Mouse (Mus musculus) midbrain, postnatal 0 days (tissue): Measurements from ENCODE around the gene Olfr1360. TPM values are rescaled to one million over a fixed set of nuclear protein-coding genes. Genes with fewer than 3 reads are reported as not detected.
"Not testable (repeated sequence)": the region's sequence is repeated elsewhere in the genome, so short reads cannot be mapped to it uniquely, and the experiment has no call there.

Experiments used
- ATAC-seq: fragments of 200-750 bp; cut with Nextera tagmentation; 2 replicates; pipeline ENCODE4 v1.8.0; 2017; ENCODE audit warnings: moderate number of reproducible peaks, mild to moderate bottlenecking, moderate TSS enrichment, moderate library complexity; ENCODE audit not compliant: low FRiP score
- DNase-seq: peaks from one replicate; pipeline ENCODE4 v3.0.0-alpha.2; 2015; ENCODE audit warnings: low spot score
- H3K27ac ChIP-seq: fragments of 300-500 bp; sonication (generic); 2 replicates; pipeline ENCODE4 v1.5.1; 2014; ENCODE audit warnings: low read depth, mild to moderate bottlenecking, low read length, mixed read lengths
- H3K27me3 ChIP-seq: fragments of 300-500 bp; sonication (generic); 2 replicates; pipeline ENCODE4 v1.6.1; 2014; ENCODE audit warnings: low read length, control low read depth, mixed read lengths; ENCODE audit not compliant: insufficient read depth
- H3K36me3 ChIP-seq: fragments of 300-500 bp; sonication (generic); 2 replicates; pipeline ENCODE4 v1.6.1; 2014; ENCODE audit warnings: low read length, control low read depth, mixed read lengths; ENCODE audit not compliant: insufficient read depth
- H3K4me1 ChIP-seq: fragments of 300-500 bp; sonication (generic); 2 replicates; pipeline ENCODE4 v1.6.1; 2014; ENCODE audit warnings: mild to moderate bottlenecking, control low read depth, antibody characterized with exemption, low read length, mixed read lengths; ENCODE audit not compliant: insufficient read depth
- H3K4me2 ChIP-seq: fragments of 300-500 bp; sonication (generic); 2 replicates; pipeline ENCODE4 v1.6.1; 2014; ENCODE audit warnings: low read depth, mild to moderate bottlenecking, low read length, mixed read lengths; ENCODE audit not compliant: poor library complexity, severe bottlenecking
- H3K4me3 ChIP-seq: fragments of 300-500 bp; sonication (generic); 2 replicates; pipeline ENCODE4 v1.5.1; 2014; ENCODE audit warnings: low read depth, mild to moderate bottlenecking, low read length, moderate library complexity
- H3K9ac ChIP-seq: fragments of 300-500 bp; sonication (generic); replicated peaks from 2 replicates; pipeline ENCODE4 v1.6.1; 2014; ENCODE audit warnings: mild to moderate bottlenecking, low read length, moderate library complexity, mixed read lengths; ENCODE audit not compliant: poor library complexity, severe bottlenecking
- H3K9me3 ChIP-seq: fragments of 300-500 bp; sonication (generic); 2 replicates; pipeline ENCODE4 v1.6.1; 2016; ENCODE audit warnings: low read length, control low read depth
- CTCF ChIP-seq: IDR thresholded peaks from 2 replicates; pipeline ENCODE4 v1.5.1; 2016; ENCODE audit warnings: antibody characterized with exemption, mild to moderate bottlenecking
- WGBS: fragments of 180-500 bp; shearing (Covaris S2); extraction: QIAGEN DNeasy Blood & Tissue Kit; methylation state at CpG from one replicate; pipeline ENCODE4 v1.1.7; 2014; 5-methylcytosine and 5-hydroxymethylcytosine counted together
- polyA plus RNA-seq: library from polyadenylated mRNA; unstranded; fragments of >200 nt; fragmentation: Nextera tagmentation; extraction: Ambion mirVana; gene quantifications from 2 replicates; pipeline ENCODE4 v1.2.1, GENCODE M21; 2015
- total RNA-seq: library from RNA; depleted of rRNA; stranded (reverse); fragments of >200 nt; gene quantifications from 2 replicates; pipeline ENCODE4 v1.2.3, GENCODE M21; 2014; rRNA removed

Gene Olfr1360
- not detected in 2 replicates for total RNA-seq
- polyA plus RNA-seq, result not detected in 2 replicates

DNA sequence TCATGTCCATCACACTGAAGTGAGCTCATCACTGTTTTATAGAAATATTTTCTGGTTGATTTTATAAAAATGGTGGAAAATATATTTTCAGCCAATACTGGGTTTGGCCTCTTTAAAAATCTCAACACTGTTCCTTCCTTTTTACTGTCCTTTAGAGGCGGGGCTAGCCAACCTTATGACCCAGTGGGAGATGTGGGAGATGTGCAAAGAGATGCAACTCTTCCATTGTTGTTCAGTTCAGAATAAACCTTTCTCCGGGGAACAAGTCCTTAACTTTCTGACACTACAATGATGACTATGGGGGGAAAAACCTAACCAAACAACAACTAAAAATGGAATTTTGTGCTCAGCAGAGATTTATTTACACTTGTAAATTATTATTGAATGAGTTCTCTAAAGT lies at the start of gene Olfr1360:
Gene Olfr1360 (minus strand): TSS at position 101 of the 400 bp plus-strand sequence.
- H3K27me3 ChIP-seq, result no peaks in the 10 kb centered on the region
- H3K4me2 ChIP-seq, result no peak within 1 kb of the TSS
- no peak within 1 kb of the TSS for H3K27ac ChIP-seq
- H3K9me3 ChIP-seq, result no peaks in the 10 kb centered on the region
- no peaks in the 10 kb centered on the region for H3K4me1 ChIP-seq
- DNase-seq, result no peak
- WGBS, result 85% methylated on average over 2 of the region's 2 CpGs
- H3K9ac ChIP-seq, result no peak within 1 kb of the TSS
- no peak for TF ChIP-seq CTCF
- no peaks in the 10 kb centered on the region for H3K36me3 ChIP-seq
- ATAC-seq, result no peak
- H3K4me3 ChIP-seq, result no peak within 1 kb of the TSS

DNA sequence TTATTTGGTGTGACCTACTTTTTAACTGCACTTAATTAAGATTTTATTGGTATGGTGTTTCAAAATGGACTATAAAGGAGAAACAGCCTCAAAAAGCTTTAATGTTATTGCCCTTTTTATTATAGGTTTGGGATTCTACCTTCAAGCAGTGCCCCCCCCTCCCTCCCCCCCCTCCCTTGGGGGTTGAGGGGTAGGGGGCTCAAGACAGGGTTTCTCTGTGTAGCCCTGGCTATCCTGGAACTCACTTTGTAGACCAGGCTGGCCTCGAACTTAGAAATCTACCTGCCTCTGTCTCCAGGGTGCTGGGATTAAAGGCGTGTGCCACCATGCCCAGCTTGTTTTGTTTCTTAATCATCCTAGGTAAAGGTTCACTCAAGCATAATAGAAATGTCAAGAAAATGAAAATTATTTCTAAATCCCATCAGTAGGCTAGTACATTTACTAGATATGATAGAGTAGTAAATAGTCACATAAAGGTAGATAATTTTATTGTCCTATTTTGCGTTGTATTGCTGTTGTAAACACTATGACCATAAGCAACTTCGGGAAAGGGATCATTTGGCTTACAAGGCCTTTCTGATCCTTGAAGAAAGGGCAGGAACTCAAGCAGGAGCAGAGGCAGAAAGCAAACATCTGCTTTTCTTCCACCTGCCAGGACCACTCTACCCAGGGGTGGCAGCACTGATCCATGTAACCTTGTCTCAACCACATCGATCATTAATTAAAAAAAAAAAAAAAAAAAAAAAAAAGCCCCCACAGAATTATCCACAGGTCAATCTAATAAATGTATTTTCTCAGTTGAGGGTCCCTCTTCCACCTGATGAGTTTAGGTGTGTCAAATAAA lies 46.0 kb upstream of the Olfr1360 start:
- 37% methylated on average over 5 of the region's 5 CpGs for WGBS
- H3K27ac ChIP-seq, result no peak overlapping the region
- ATAC-seq (no peak), DNase-seq (no peak)
- H3K36me3 ChIP-seq, result no peaks in the 10 kb centered on the region
- H3K9me3 ChIP-seq, result no peaks in the 10 kb centered on the region
- no peak overlapping the region for H3K4me3 ChIP-seq
- peak; percentile 22 for TF ChIP-seq CTCF
- H3K4me1 ChIP-seq, result no peaks in the 10 kb centered on the region; the same call in 1 of the 2 replicates
- no peaks in the 10 kb centered on the region for H3K27me3 ChIP-seq
- no peak overlapping the region for H3K9ac ChIP-seq
- no peak overlapping the region for H3K4me2 ChIP-seq

DNA sequence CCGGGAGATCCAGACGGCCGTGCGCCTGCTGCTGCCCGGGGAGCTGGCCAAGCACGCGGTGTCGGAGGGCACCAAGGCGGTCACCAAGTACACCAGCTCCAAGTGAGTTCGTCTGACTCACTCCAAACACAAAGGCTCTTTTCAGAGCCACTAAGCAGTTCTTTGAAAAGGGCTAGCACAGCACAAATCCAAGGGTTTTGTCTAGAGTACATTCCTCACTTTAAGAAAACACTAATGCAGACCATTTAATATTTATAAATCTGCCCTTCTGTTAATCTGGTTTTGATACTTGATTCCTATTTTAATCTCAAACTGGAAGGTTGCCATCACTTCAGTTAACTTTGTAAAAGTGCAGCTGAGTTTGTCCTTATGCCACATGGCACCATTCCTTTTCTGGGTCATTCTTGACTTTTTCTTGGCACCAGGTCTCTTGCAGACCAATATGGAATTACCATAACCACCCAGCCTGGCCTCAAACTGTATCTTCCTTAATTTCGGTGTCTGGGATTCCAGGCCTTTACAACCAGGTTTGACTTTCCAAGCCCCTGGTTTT lies 45.2 kb upstream of the Olfr1360 start:
- Histone ChIP-seq H3K9me3 (no peaks in the 10 kb centered on the region), H3K27ac (no peak overlapping the region), H3K27me3 (no peaks in the 10 kb centered on the region), H3K4me2 (peak overlapping the region; percentile 50), H3K36me3 (no peaks in the 10 kb centered on the region), H3K4me3 (peak overlapping the region; percentile 39), H3K4me1 (no peaks in the 10 kb centered on the region; the same call in 1 of the 2 replicates), H3K9ac (no peak overlapping the region)
- no peak for TF ChIP-seq CTCF
- peak; percentile 51 for DNase-seq
- peak; percentile 69 for ATAC-seq
- WGBS, result 2% methylated on average over 10 of the region's 11 CpGs

DNA sequence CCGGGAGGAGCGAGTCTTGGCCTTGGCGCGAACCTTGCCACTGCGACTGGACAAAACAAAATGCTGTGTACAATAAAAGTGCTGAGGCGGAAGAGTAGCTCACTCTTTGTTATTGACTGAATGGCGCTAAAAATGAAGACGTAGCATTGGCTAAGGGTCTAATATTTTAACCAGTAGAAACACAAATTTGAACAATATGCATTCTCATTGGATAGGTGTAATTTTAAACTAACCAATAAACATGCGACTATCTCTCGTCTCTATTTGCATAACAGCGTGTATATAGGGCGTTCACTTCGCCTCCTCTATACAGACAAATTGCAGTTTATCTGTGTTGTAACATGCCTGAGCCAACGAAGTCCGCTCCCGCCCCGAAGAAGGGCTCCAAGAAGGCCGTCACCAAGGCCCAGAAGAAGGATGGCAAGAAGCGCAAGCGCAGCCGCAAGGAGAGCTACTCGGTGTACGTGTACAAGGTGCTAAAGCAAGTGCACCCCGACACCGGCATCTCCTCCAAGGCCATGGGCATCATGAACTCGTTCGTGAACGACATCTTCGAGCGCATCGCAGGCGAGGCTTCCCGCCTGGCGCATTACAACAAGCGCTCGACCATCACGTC lies 44.7 kb upstream of the Olfr1360 start, which contains the start of gene Hist1h2bm:
Gene Hist1h2bm (plus strand): TSS at position 288 of the 616 bp plus-strand sequence.
- H3K36me3 ChIP-seq, H3K27me3 ChIP-seq, H3K9me3 ChIP-seq, H3K27ac ChIP-seq, H3K4me1 ChIP-seq, H3K9ac ChIP-seq: not testable (repeated sequence)
- under 1% methylated on average over 37 of the region's 37 CpGs for WGBS
- DNase-seq (peak; percentile 96), ATAC-seq (peak; percentile 96)
- H3K4me2 ChIP-seq, result peak within 1 kb of the TSS; percentile 57
- peak within 1 kb of the TSS; percentile 39 for H3K4me3 ChIP-seq

DNA sequence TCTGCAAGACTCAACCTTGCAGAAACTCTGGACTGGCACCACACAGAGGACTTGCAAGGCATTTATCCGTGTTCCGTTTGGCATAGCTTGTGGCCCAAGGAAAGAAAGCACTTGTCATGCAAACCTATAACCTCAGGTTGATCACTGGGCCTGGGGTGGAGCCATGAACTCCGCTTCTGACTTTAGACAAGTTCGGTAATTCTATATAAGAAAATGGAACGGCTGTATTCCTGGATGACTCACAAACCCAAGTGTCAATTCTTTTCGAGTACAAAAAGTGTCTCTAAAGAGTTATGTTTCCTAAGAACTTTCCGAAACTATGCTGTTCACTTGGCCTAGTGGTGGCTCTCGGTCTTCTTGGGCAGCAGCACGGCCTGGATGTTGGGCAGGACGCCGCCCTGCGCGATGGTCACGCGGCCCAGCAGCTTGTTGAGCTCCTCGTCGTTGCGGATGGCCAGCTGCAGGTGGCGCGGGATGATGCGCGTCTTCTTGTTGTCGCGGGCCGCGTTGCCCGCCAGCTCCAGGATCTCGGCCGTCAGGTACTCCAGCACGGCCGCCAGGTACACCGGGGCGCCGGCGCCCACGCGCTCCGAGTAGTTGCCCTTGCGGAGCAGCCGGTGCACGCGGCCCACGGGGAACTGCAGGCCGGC lies 44.0 kb upstream of the Olfr1360 start:
- 1% methylated on average over 15 of the region's 44 CpGs for WGBS
- H3K36me3 ChIP-seq, H3K27ac ChIP-seq, DNase-seq, H3K9ac ChIP-seq, H3K9me3 ChIP-seq, H3K4me1 ChIP-seq, H3K27me3 ChIP-seq: not testable (repeated sequence)
- 0 out of 2 replicates have a peak, but pooled peaks have one; percentile 4 for TF ChIP-seq CTCF
- H3K4me3 ChIP-seq, result peak overlapping the region; percentile 39
- peak overlapping the region; percentile 57 for H3K4me2 ChIP-seq
- ATAC-seq, result 0 out of 2 replicates have a peak, but pooled peaks have one; percentile 2
